Mouse (Mus musculus): ENCODE measurements around the gene Usp16.

DNA sequence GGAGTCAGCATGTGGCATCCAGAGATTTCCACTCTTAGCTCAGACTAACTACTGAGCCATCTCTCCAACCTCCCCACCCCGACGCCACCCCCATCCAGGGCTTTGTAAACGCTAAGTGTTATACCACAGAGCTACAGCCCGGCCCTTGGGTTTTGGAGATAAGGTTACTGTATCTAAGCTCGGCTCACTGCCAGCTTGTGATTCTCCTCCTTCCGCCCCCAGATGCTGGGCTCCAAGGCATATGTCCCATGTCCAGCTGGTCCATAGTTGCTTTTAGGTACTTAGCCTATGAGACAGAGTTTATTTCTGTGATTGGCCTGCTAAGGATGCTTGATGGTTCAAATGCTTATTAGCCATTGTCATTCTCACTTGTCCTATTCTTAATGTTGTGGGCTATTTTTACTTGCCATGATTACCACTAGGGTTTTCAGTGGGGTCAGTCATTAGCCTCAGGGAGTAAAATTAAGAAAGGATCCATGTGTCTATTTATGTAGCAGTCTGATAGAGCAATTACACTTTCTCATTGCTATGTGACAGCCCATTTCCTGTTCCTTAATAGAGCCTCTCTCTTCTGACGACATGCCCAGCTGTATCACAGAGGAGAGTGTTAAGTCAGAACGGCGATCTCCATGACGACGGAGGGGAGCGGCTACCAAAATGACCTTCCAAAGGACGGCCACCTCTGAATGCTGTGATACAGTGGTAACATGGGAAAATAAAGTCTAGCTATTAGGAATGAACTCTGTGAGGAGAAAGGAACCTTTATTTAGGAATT lies 47.0 kb downstream of the Usp16 start:
- no peak for TF ChIP-seq POLR2A (IDR thresholded peaks at IDR 0.05; ENCODE audit: low read depth, low read length)
- TF ChIP-seq CTCF (conservative IDR thresholded peaks at IDR 0.05 in 1 of 2, IDR thresholded peaks at IDR 0.05 in 1 of 2; ENCODE audit: low read depth in 2 of 2, low read length in 2 of 2), result no peak
- TF ChIP-seq UBTF (IDR thresholded peaks at IDR 0.05; ENCODE audit: low read depth, low read length), result no peak
- no peak for TF ChIP-seq RCOR1 (conservative IDR thresholded peaks at IDR 0.05; ENCODE audit: low read depth, low read length)
- no peak for TF ChIP-seq TCF12 (IDR thresholded peaks at IDR 0.05; ENCODE audit: low read depth, low read length)
- TF ChIP-seq USF1 (IDR thresholded peaks at IDR 0.05; ENCODE audit: low read depth, low read length), result no peak
- TF ChIP-seq KAT2A (IDR thresholded peaks at IDR 0.05; ENCODE audit: insufficient replicate concordance, low read length), result no peak
- TF ChIP-seq PAX5 (IDR thresholded peaks at IDR 0.05; ENCODE audit: low read length), result no peak
- TF ChIP-seq EP300 (IDR thresholded peaks at IDR 0.05; ENCODE audit: low read length), result no peak
